In the genomic region with DNA sequence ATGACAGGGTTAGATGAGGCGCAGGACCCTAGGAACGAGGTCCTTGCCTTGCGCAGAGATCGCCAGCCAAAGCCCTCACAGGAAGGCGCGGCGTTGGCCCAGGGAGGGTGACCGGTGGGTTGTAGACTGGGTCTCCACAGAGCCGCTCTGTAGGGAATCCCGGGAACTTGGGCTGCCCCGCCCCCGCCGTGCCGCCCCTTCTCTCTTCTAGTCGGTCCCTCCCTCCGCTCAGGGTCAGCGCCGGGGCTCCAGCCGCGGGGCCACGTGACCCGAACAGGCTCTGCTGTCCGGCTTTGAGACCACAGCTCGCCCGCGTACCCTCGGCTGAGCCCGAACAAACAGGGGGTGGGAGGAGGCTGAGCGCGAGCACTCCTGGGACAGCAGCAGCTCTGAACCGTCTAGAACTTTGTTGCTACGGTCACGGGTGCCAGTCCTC, we compare ENCODE assay signal across 8 mouse cellular contexts. TPM values are rescaled to one million over a fixed set of nuclear protein-coding genes. Genes with fewer than 3 reads are reported as not detected.
DNase-seq lines count a peak whose midpoint lies in the region; ATAC-seq lines count a peak whose summit lies in the region.

A gene (minus strand): TSS at position 149 of the 436 bp plus-strand sequence.

- ATAC-seq in kidney, embryonic 15.5 days (replicated peaks; ENCODE audit: low FRiP score): peak; percentile 90
- ATAC-seq in lung, embryonic 16.5 days (ENCODE audit: low read depth): peak; percentile 95
- peak; percentile 86 for ATAC-seq in stomach, embryonic 15.5 days (ENCODE audit: insufficient read depth, low FRiP score, low read depth)

- peaks cover 76% of the 10 kb centered on the region for H3K4me1 ChIP-seq in heart, embryonic 10.5 days
- peaks cover 32% of the 10 kb centered on the region for H3K4me1 ChIP-seq in kidney, embryonic 15.5 days
- H3K4me1 ChIP-seq in lung, embryonic 16.5 days (replicated peaks; ENCODE audit: control insufficient read depth, insufficient read depth, low read length): peaks cover 18% of the 10 kb centered on the region
- H3K4me1 ChIP-seq in stomach, embryonic 15.5 days: peaks cover 15% of the 10 kb centered on the region

- peak within 1 kb of the TSS; percentile 92 for H3K4me3 ChIP-seq in heart, embryonic 10.5 days
- H3K4me3 ChIP-seq in kidney, embryonic 15.5 days (replicated peaks): peak within 1 kb of the TSS; percentile 55
- peak within 1 kb of the TSS; percentile 64 for H3K4me3 ChIP-seq in lung, embryonic 16.5 days (ENCODE audit: low read length)
- H3K4me3 ChIP-seq in stomach, embryonic 15.5 days (replicated peaks): peak within 1 kb of the TSS; percentile 48

- H3K9ac ChIP-seq in kidney, embryonic 15.5 days: peak within 1 kb of the TSS; percentile 54
- H3K9ac ChIP-seq in lung, embryonic 16.5 days (ENCODE audit: low read length): peak within 1 kb of the TSS; percentile 88
- peak within 1 kb of the TSS; percentile 37 for H3K9ac ChIP-seq in stomach, embryonic 15.5 days

- H3K27ac ChIP-seq in heart, embryonic 10.5 days: peak within 1 kb of the TSS; percentile 97
- peak within 1 kb of the TSS; percentile 32; the same call in 1 of the 2 replicates for H3K27ac ChIP-seq in kidney, embryonic 15.5 days
- peak within 1 kb of the TSS; percentile 84 for H3K27ac ChIP-seq in lung, embryonic 16.5 days (ENCODE audit: low read length)
- peak within 1 kb of the TSS; percentile 51; the same call in 1 of the 2 replicates for H3K27ac ChIP-seq in stomach, embryonic 15.5 days

- peak; percentile 86 for DNase-seq in embryo, embryonic 11 days
- peak; percentile 97 for DNase-seq in heart, embryonic 10.5 days (ENCODE audit: low spot score)
- DNase-seq in layer of hippocampus, postnatal 25 days (ENCODE audit: extremely low spot score in 1 of 2, low spot score in 1 of 2): no peak
- no peak for DNase-seq in right cerebral cortex, postnatal 4 days
- no peak for DNase-seq in cerebellum, postnatal 25 days

- H3K4me2 ChIP-seq in kidney, embryonic 15.5 days: peak within 1 kb of the TSS; percentile 83
- H3K4me2 ChIP-seq in lung, embryonic 16.5 days (ENCODE audit: low read depth, low read length): peak within 1 kb of the TSS; percentile 64
- H3K4me2 ChIP-seq in stomach, embryonic 15.5 days: peak within 1 kb of the TSS; percentile 68

- WGBS in heart, embryonic 10.5 days: under 1% methylated on average over 33 of the region's 33 CpGs
- WGBS in kidney, embryonic 15.5 days: 0% methylated on average over 33 of the region's 33 CpGs
- 1% methylated on average over 29 of the region's 33 CpGs for WGBS in lung, embryonic 16.5 days
- under 1% methylated on average over 32 of the region's 33 CpGs for WGBS in stomach, embryonic 15.5 days

- peaks cover 13% of the 10 kb centered on the region; the same call in 1 of the 2 replicates for H3K27me3 ChIP-seq in heart, embryonic 10.5 days (ENCODE audit: insufficient read depth, poor library complexity, severe bottlenecking)
- H3K27me3 ChIP-seq in kidney, embryonic 15.5 days: peaks cover 89% of the 10 kb centered on the region
- peaks cover 2% of the 10 kb centered on the region; the same call in 1 of the 2 replicates for H3K27me3 ChIP-seq in lung, embryonic 16.5 days (ENCODE audit: control insufficient read depth, insufficient read depth, low read depth, low read length)
- H3K27me3 ChIP-seq in stomach, embryonic 15.5 days (replicated peaks): peaks cover 44% of the 10 kb centered on the region

- peaks cover 26% of the 10 kb centered on the region for H3K36me3 ChIP-seq in heart, embryonic 10.5 days
- no peaks in the 10 kb centered on the region for H3K36me3 ChIP-seq in kidney, embryonic 15.5 days
- H3K36me3 ChIP-seq in lung, embryonic 16.5 days (ENCODE audit: control insufficient read depth, insufficient read depth, low read length): no peaks in the 10 kb centered on the region
- H3K36me3 ChIP-seq in stomach, embryonic 15.5 days: no peaks in the 10 kb centered on the region

- H3K9me3 ChIP-seq in heart, embryonic 10.5 days: no peaks in the 10 kb centered on the region
- H3K9me3 ChIP-seq in kidney, embryonic 15.5 days (replicated peaks): no peaks in the 10 kb centered on the region
- H3K9me3 ChIP-seq in lung, embryonic 16.5 days (ENCODE audit: control insufficient read depth, low read length): no peaks in the 10 kb centered on the region
- H3K9me3 ChIP-seq in stomach, embryonic 15.5 days: no peaks in the 10 kb centered on the region

RNA-seq across cellular contexts. Expression of the gene that starts here (rescaled TPM):
- 34.7 and 41.3 TPM in 2 replicates for polyA plus RNA-seq in heart, embryonic 10.5 days (2016; fragmentation: Nextera tagmentation; extraction: Ambion mirVana)
- 3.0 and 4.7 TPM in 2 replicates for polyA plus RNA-seq in kidney, embryonic 15.5 days (2015; fragmentation: Nextera tagmentation; extraction: Ambion mirVana)
- 23.2 and 25.3 TPM in 2 replicates for polyA plus RNA-seq in lung, embryonic 16.5 days (2015; fragmentation: Nextera tagmentation; extraction: Ambion mirVana)
- polyA plus RNA-seq in stomach, embryonic 15.5 days (2015; fragmentation: Nextera tagmentation; extraction: Ambion mirVana): 5.5 and 6.0 TPM in 2 replicates
- total RNA-seq in layer of hippocampus, postnatal 25 days (2021): not detected

Comparison
In these comparisons a context has a peak if more than half of its experiments do, and no peak if none do; other contexts are left out.
1. DNase-seq: peak in embryo, embryonic 11 days (single experiment) and heart, embryonic 10.5 days (single experiment); none in layer of hippocampus, postnatal 25 days (0 of 2), right cerebral cortex, postnatal 4 days (single experiment) and cerebellum, postnatal 25 days (0 of 2).
2. H3K27ac ChIP-seq: peak in every context shown above with its lines; median percentile 97 in heart, embryonic 10.5 days; 84 in lung, embryonic 16.5 days; 51 in stomach, embryonic 15.5 days; 32 in kidney, embryonic 15.5 days.
3. H3K9ac ChIP-seq: peak in every context shown above with its lines; median percentile 88 in lung, embryonic 16.5 days; 54 in kidney, embryonic 15.5 days; 37 in stomach, embryonic 15.5 days.
4. Peak in every context shown above with its lines, with median percentiles within 50 percentile points of each other: H3K4me3 ChIP-seq, ATAC-seq and H3K4me2 ChIP-seq.